Mouse (Mus musculus): ENCODE data around the gene Wnk4. TPM values are rescaled to one million over a fixed set of nuclear protein-coding genes. Genes with fewer than 3 reads are reported as not detected.

The Wnk4 gene
- polyA plus RNA-seq, 1 experiment from 2014 or later: 5.4 TPM

DNA sequence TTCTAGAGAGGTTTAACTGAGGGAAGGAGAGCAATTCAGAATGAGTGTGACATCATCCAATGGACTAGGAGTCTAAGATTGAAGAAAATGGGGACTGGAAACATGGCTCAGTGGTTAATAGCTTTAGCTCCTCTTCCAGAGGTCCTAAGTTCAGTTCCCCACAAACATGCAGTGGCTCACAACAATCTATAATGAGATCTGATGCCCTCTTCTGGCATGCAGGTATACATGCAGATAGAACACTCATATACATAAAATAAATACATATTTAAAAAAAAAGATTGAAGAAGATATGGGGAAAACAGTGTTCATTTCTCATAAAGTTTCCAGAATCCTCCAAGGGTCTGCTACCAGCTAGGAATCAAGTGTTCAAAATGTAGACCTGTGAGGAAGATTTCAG is 24.9 kb upstream of the Wnk4 start:
- Histone ChIP-seq H3K4me1 (ENCODE audit: control insufficient read depth, low read depth, low read length) (no peaks in the 10 kb centered on the region; the same call in 1 of the 2 replicates), H3K36me3 (ENCODE audit: control insufficient read depth, insufficient read depth) (no peaks in the 10 kb centered on the region), H3K9me3 (replicated peaks; ENCODE audit: control insufficient read depth, low read length) (no peaks in the 10 kb centered on the region), H3K4me3 (ENCODE audit: low read depth, low read length) (no peak overlapping the region), H3K9ac (ENCODE audit: low read depth, low read length) (no peak overlapping the region), H3K27ac (ENCODE audit: low read length) (no peak overlapping the region), H3K27me3 (ENCODE audit: control insufficient read depth, insufficient read depth, low read depth, low read length) (peaks cover 15% of the 10 kb centered on the region), H3K4me2 (ENCODE audit: low read depth, low read length) (no peak overlapping the region)
- no peak for ATAC-seq (ENCODE audit: low read depth)

DNA sequence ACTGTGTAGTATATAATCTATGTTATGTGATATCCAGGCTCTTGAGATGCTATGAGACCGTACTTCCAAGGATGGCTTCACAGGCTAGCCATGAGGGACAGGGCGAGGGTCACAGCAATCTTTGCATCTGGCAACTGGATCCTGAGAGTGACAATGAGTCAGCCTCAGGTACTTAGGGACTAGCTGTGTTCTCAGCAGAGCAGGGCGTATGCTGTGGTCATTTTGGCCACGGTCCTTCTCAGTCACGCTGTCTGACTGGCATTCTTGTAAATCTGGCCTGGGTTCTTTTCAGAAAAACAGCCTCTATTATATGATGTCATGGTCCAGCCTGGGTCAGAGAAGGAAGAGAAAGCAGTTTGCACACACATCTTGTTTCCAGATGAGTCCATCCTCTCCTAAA is 23.6 kb upstream of the Wnk4 start:
- 75% methylated on average over 5 of the region's 5 CpGs for WGBS (ENCODE audit: insufficient replicate concordance)
- no peaks in the 10 kb centered on the region; the same call in 1 of the 2 replicates for H3K4me1 ChIP-seq (ENCODE audit: control insufficient read depth, low read depth, low read length)
- no peak for ATAC-seq (ENCODE audit: low read depth)
- H3K36me3 ChIP-seq (ENCODE audit: control insufficient read depth, insufficient read depth): no peaks in the 10 kb centered on the region
- H3K27ac ChIP-seq (ENCODE audit: low read length): no peak overlapping the region
- H3K4me2 ChIP-seq (ENCODE audit: low read depth, low read length): no peak overlapping the region
- peaks cover 4% of the 10 kb centered on the region for H3K27me3 ChIP-seq (ENCODE audit: control insufficient read depth, insufficient read depth, low read depth, low read length)
- no peak overlapping the region for H3K9ac ChIP-seq (ENCODE audit: low read depth, low read length)
- H3K4me3 ChIP-seq (ENCODE audit: low read depth, low read length): no peak overlapping the region
- no peaks in the 10 kb centered on the region for H3K9me3 ChIP-seq (replicated peaks; ENCODE audit: control insufficient read depth, low read length)

DNA sequence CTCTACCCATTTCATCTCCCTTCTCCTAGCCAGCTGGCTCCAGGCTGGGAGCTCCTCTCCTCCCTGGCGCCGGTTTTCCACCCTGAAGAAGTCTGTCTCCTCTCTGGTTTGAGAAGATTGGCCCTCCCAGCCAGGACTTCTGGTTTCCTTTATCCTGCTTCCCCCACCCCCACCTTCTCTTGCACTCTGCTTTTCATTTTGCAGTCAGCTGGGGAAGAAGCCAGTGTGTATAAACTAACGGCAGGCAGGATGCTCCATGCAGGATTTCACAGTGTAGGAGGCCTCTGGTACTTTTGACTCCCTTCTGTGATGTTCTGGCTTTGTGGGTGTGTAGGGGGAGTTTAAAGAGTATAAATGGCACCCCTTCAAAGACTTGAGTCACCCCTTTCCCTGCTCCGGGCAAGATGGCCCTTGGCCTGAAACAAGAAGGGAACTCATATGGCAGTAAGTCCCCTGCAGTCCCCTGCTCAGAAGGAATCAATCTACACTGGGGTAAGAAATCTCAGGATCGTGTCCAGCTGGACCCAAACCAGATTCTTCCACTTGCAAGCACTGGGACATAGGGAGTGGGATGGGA is 22.2 kb upstream of the Wnk4 start:
- peaks cover 3% of the 10 kb centered on the region for H3K27me3 ChIP-seq (ENCODE audit: control insufficient read depth, insufficient read depth, low read depth, low read length)
- H3K36me3 ChIP-seq (ENCODE audit: control insufficient read depth, insufficient read depth): no peaks in the 10 kb centered on the region
- H3K4me3 ChIP-seq (ENCODE audit: low read depth, low read length): no peak overlapping the region
- ATAC-seq (ENCODE audit: low read depth): no peak
- no peak overlapping the region for H3K4me2 ChIP-seq (ENCODE audit: low read depth, low read length)
- H3K27ac ChIP-seq (ENCODE audit: low read length): no peak overlapping the region
- no peak overlapping the region for H3K9ac ChIP-seq (ENCODE audit: low read depth, low read length)
- no peaks in the 10 kb centered on the region for H3K4me1 ChIP-seq (ENCODE audit: control insufficient read depth, low read depth, low read length)
- no peaks in the 10 kb centered on the region for H3K9me3 ChIP-seq (replicated peaks; ENCODE audit: control insufficient read depth, low read length)
- 48% methylated on average over 5 of the region's 5 CpGs for WGBS (ENCODE audit: insufficient replicate concordance)

DNA sequence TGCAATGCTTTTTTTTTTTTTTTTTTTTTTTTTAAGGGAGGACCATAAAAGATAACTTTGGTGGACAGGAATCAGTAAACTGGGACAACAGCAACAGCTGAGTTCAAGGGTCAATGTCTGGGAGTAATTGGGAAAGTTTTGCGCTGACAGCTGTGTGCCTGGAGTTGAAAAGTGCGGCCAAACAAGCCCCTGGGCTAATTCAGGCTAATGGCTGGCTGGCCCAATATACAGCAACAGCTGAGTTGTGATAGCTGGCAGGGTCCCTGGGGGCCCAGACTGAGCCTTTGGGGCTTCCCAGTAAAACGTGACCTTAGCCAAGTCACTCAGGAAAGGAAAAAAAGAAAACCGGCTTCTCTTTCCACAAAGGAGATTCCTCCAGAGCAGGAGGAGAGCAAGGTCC is 15.3 kb upstream of the Wnk4 start:
- 45% methylated on average over 4 of the region's 4 CpGs for WGBS (ENCODE audit: insufficient replicate concordance)
- no peak for ATAC-seq (ENCODE audit: low read depth)
- no peaks in the 10 kb centered on the region for H3K9me3 ChIP-seq (replicated peaks; ENCODE audit: control insufficient read depth, low read length)
- no peaks in the 10 kb centered on the region for H3K36me3 ChIP-seq (ENCODE audit: control insufficient read depth, insufficient read depth)
- no peak overlapping the region for H3K27ac ChIP-seq (ENCODE audit: low read length)
- peaks cover 51% of the 10 kb centered on the region for H3K27me3 ChIP-seq (ENCODE audit: control insufficient read depth, insufficient read depth, low read depth, low read length)
- H3K4me2 ChIP-seq (ENCODE audit: low read depth, low read length): no peak overlapping the region
- peaks cover 4% of the 10 kb centered on the region for H3K4me1 ChIP-seq (ENCODE audit: control insufficient read depth, low read depth, low read length)
- no peak overlapping the region for H3K4me3 ChIP-seq (ENCODE audit: low read depth, low read length)
- no peak overlapping the region for H3K9ac ChIP-seq (ENCODE audit: low read depth, low read length)

DNA sequence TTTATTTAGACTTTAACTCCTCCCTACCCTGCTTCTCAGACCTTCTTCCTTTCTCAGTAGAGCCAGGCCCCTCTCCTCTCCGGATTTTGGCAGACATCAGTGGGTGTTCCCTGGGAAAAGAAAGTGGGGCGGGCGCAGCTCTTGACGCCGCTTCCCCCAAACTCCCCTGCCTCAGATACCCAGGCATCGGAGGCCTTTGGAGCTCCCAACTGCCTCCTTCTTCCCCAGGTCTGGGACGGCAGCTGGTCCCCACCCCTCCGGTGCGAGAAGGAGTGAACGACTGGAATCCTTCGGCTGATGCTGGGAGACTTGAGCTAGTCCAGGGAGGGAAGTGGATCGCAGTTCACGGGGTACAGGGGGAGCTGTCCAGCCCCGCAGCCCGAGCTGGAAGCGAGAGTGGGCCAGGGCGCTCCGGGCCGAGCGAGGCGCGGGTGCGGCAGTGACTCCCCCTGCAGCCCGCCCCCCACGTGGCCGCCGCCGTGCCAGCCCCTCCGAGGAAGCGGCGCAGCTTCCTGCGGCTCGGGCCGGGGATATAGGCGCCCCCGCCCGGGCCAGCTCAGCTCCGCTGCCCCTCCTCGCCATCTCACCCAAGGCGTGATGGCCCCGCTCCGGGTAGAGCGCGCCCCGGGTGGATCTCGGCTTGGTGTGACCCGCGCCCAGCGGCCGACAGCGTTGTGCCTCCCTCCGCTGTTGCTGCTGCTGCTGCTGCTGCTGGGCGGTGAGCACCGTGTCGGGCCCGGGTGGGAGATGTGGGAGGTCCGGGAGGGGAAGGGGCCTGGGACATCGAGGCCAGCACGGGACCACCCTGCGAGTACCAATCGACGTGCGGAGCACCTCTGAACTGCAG is 14.3 kb upstream of the Wnk4 start, which contains the start of gene Ramp2:
Gene Ramp2, plus strand, starts transcription at position 174 of the 847 bp plus-strand sequence.
- Histone ChIP-seq H3K27me3 (ENCODE audit: control insufficient read depth, insufficient read depth, low read depth, low read length) (peaks cover 51% of the 10 kb centered on the region), H3K4me2 (ENCODE audit: low read depth, low read length) (peak within 1 kb of the TSS; percentile 61), H3K36me3 (ENCODE audit: control insufficient read depth, insufficient read depth) (no peaks in the 10 kb centered on the region), H3K9me3 (replicated peaks; ENCODE audit: control insufficient read depth, low read length) (no peaks in the 10 kb centered on the region), H3K4me3 (ENCODE audit: low read depth, low read length) (peak within 1 kb of the TSS; percentile 54), H3K27ac (ENCODE audit: low read length) (no peak within 1 kb of the TSS), H3K9ac (ENCODE audit: low read depth, low read length) (peak within 1 kb of the TSS; percentile 26; the same call in 1 of the 2 replicates), H3K4me1 (ENCODE audit: control insufficient read depth, low read depth, low read length) (peaks cover 4% of the 10 kb centered on the region)
- WGBS (ENCODE audit: insufficient replicate concordance): 4% methylated on average over 62 of the region's 63 CpGs
- peak; percentile 40; the same call in 1 of the 2 replicates for ATAC-seq (ENCODE audit: low read depth)

DNA sequence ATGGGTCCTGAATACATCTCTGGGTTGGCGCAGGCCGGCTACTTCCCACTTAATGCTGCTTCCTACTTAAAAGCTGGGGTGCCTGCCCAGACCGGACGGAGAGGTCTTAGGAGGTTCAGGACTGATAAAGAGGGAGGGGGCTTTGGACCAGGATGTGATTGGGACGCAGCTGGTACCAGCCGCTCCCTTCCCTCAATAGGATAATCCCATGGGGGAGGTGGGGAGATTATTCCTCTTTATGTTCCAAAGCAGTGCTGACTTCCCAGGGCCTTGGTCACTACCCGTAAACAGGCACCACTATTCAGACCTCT is 13.7 kb upstream of the Wnk4 start:
- Histone ChIP-seq H3K9ac (ENCODE audit: low read depth, low read length) (no peak overlapping the region; the same call in 1 of the 2 replicates), H3K27me3 (ENCODE audit: control insufficient read depth, insufficient read depth, low read depth, low read length) (peaks cover 51% of the 10 kb centered on the region), H3K27ac (ENCODE audit: low read length) (no peak overlapping the region), H3K4me2 (ENCODE audit: low read depth, low read length) (peak overlapping the region; percentile 61), H3K4me3 (ENCODE audit: low read depth, low read length) (peak overlapping the region; percentile 54), H3K9me3 (replicated peaks; ENCODE audit: control insufficient read depth, low read length) (no peaks in the 10 kb centered on the region), H3K36me3 (ENCODE audit: control insufficient read depth, insufficient read depth) (no peaks in the 10 kb centered on the region), H3K4me1 (ENCODE audit: control insufficient read depth, low read depth, low read length) (peaks cover 4% of the 10 kb centered on the region)
- 10% methylated on average over 7 of the region's 7 CpGs for WGBS (ENCODE audit: insufficient replicate concordance)
- ATAC-seq (ENCODE audit: low read depth): peak; percentile 33; the same call in 1 of the 2 replicates

DNA sequence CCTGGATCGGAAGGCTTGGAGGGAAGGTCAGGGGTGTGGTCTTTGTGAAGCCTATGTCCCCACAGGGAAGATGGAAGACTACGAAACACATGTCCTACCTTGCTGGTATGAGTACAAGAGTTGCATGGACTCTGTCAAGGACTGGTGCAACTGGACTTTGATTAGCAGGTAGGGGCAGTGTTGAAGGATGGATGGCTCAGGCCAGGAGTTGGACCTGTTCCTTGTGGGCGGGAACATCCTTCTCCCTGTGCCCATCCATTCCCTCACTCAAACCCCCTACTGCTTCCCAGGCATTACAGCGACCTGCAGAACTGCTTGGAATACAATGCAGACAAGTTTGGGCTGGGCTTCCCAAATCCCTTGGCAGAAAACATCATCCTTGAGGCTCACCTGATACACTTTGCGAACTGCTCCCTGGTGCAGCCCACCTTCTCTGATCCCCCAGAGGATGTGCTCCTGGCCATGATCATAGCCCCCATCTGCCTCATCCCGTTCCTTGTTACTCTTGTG is 12.8 kb upstream of the Wnk4 start:
- peaks cover 51% of the 10 kb centered on the region for H3K27me3 ChIP-seq (ENCODE audit: control insufficient read depth, insufficient read depth, low read depth, low read length)
- no peaks in the 10 kb centered on the region for H3K36me3 ChIP-seq (ENCODE audit: control insufficient read depth, insufficient read depth)
- 57% methylated on average over 6 of the region's 6 CpGs for WGBS (ENCODE audit: insufficient replicate concordance)
- no peak for ATAC-seq (ENCODE audit: low read depth)
- no peak overlapping the region for H3K9ac ChIP-seq (ENCODE audit: low read depth, low read length)
- H3K9me3 ChIP-seq (replicated peaks; ENCODE audit: control insufficient read depth, low read length): no peaks in the 10 kb centered on the region
- H3K27ac ChIP-seq (ENCODE audit: low read length): no peak overlapping the region
- H3K4me1 ChIP-seq (ENCODE audit: control insufficient read depth, low read depth, low read length): peaks cover 5% of the 10 kb centered on the region
- no peak overlapping the region for H3K4me3 ChIP-seq (ENCODE audit: low read depth, low read length)
- no peak overlapping the region for H3K4me2 ChIP-seq (ENCODE audit: low read depth, low read length)

DNA sequence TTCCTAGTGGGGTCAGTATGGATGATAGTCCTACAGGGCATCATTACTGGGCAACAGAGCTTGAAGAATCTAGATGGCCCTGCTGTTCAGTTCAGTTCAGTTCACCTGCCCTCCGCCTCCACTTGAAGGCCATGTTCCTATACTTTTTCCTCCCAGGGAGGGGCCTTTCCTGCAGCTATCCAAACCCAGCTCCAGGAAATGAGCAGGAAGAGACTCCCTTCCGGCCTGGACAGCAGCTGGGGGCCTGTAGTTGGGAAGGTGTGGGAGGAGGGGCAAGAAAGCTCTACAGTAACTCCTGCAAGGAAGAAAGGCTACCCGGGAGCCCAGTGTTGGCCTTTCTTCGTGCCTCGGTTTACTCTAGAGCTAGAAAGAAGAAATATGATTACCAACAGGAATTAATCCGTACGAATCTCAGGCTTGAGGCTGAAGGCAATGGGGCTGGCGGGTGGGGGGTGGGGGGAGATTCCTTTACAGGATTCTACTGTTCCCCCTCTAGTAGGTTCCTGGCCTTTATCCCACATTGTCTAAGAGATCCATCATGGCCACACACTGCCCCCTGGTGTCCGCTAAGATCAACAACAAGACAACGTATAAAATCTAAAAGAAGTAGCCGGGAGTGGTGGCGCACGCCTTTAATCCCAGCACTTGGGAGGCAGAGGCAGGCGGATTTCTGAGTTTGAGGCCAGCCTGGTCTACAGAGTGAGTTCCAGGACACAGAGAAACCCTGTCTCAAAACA is 11.9 kb upstream of the Wnk4 start:
- Histone ChIP-seq H3K27me3 (ENCODE audit: control insufficient read depth, insufficient read depth, low read depth, low read length) (peaks cover 48% of the 10 kb centered on the region), H3K9me3 (replicated peaks; ENCODE audit: control insufficient read depth, low read length) (no peaks in the 10 kb centered on the region)

More for the DNA sequence above, 11.9 kb upstream of the Wnk4 start:
- Histone ChIP-seq H3K9ac (ENCODE audit: low read depth, low read length) (no peak overlapping the region), H3K36me3 (ENCODE audit: control insufficient read depth, insufficient read depth) (no peaks in the 10 kb centered on the region), H3K4me1 (ENCODE audit: control insufficient read depth, low read depth, low read length) (peaks cover 9% of the 10 kb centered on the region), H3K4me3 (ENCODE audit: low read depth, low read length) (no peak overlapping the region), H3K27ac (ENCODE audit: low read length) (no peak overlapping the region), H3K4me2 (ENCODE audit: low read depth, low read length) (no peak overlapping the region)
- WGBS (ENCODE audit: insufficient replicate concordance): 32% methylated on average over 14 of the region's 14 CpGs
- no peak for ATAC-seq (ENCODE audit: low read depth)

Data from liver, embryonic 16.5 days (tissue).